Mouse (Mus musculus): ENCODE measurements around the gene Ppm1d.

GRCm38 (mm10) chr11:85392864-85393220 lies 81.8 kb downstream of the Ppm1d start:
- TF ChIP-seq CTCF (IDR thresholded peaks at IDR 0.05; ENCODE audit: low read depth) = no peak
- TF ChIP-seq EP300 (IDR thresholded peaks at IDR 0.05; ENCODE audit: low read depth) = no peak

Data from heart, postnatal 0 days (tissue).